Mouse (Mus musculus): ENCODE measurements around the gene Cnn2.
"Not testable (repeated sequence)": the region's sequence is repeated elsewhere in the genome, so short reads cannot be mapped to it uniquely, and the experiment has no call there.

Gene Cnn2

GRCm38 (mm10) chr10:79988506-79989271, at the start of gene Cnn2:
Gene Cnn2 (plus strand): TSS chr10:79988584.
- no peak for DNase-seq

- no peak for DNase-seq
Observed at GRCm38 (mm10) chr10:79940749-79941148, 47.6 kb upstream of the Cnn2 start.

- no peak for DNase-seq
Observed at GRCm38 (mm10) chr10:79942988-79943387, 45.4 kb upstream of the Cnn2 start.

GRCm38 (mm10) chr10:79943471-79943901, 44.9 kb upstream of the Cnn2 start:
- DNase-seq: no peak

GRCm38 (mm10) chr10:79945507-79946234, 42.7 kb upstream of the Cnn2 start:
- no peak for DNase-seq

- DNase-seq: no peak
Observed at GRCm38 (mm10) chr10:79946752-79947322, 41.5 kb upstream of the Cnn2 start.

GRCm38 (mm10) chr10:79947502-79947901, 40.9 kb upstream of the Cnn2 start:
- no peak for DNase-seq

GRCm38 (mm10) chr10:79949873-79950272, 38.5 kb upstream of the Cnn2 start:
- no peak for DNase-seq

- no peak for DNase-seq
Observed at GRCm38 (mm10) chr10:79950661-79951060, 37.7 kb upstream of the Cnn2 start.

- DNase-seq: no peak
Observed at GRCm38 (mm10) chr10:79953946-79954345, 34.4 kb upstream of the Cnn2 start.

- DNase-seq: no peak
Observed at GRCm38 (mm10) chr10:79955691-79956090, 32.7 kb upstream of the Cnn2 start.

- no peak for DNase-seq
Observed at GRCm38 (mm10) chr10:79956643-79957154, 31.7 kb upstream of the Cnn2 start.

- peak; percentile 68 for DNase-seq
Observed at GRCm38 (mm10) chr10:79958140-79958816, 30.1 kb upstream of the Cnn2 start.

- not testable (repeated sequence) for DNase-seq
Observed at GRCm38 (mm10) chr10:79959412-79959811, 29.0 kb upstream of the Cnn2 start.

GRCm38 (mm10) chr10:79959847-79960601, 28.4 kb upstream of the Cnn2 start, which contains the start of gene Wdr18:
Gene Wdr18 (plus strand): TSS chr10:79960152.
- peak; percentile 99 for DNase-seq

GRCm38 (mm10) chr10:79960671-79961294, 27.6 kb upstream of the Cnn2 start:
- DNase-seq: no peak

- DNase-seq: no peak
Observed at GRCm38 (mm10) chr10:79964727-79965126, 23.7 kb upstream of the Cnn2 start.

GRCm38 (mm10) chr10:79965325-79965724, 23.1 kb upstream of the Cnn2 start:
- no peak for DNase-seq

GRCm38 (mm10) chr10:79966886-79967400, 21.4 kb upstream of the Cnn2 start:
- DNase-seq: no peak

- DNase-seq: no peak
Observed at GRCm38 (mm10) chr10:79968181-79968580, 20.2 kb upstream of the Cnn2 start.

GRCm38 (mm10) chr10:79969124-79969568, 19.2 kb upstream of the Cnn2 start:
- DNase-seq: no peak
